Mouse (Mus musculus) spleen, adult 2 months (tissue): ENCODE data around the gene Nfu1.

Experiments used
- CTCF ChIP-seq: fragments of 200-500 bp; IDR thresholded peaks from 2 replicates; pipeline ENCODE4 v1.5.1; 2011; ENCODE audit warnings: mild to moderate bottlenecking, inconsistent platforms; ENCODE audit not compliant: insufficient read depth, insufficient read length, insufficient replicate concordance; ENCODE audit errors: extremely low read depth
- POLR2A ChIP-seq: fragments of 200-500 bp; IDR thresholded peaks from 2 replicates; pipeline ENCODE4 v1.6.1; 2011; ENCODE audit warnings: low read depth, low read length, inconsistent platforms

GRCm38 (mm10) chr6:87039161-87039560 lies 30.1 kb downstream of the Nfu1 start:
- TF ChIP-seq CTCF (no peak), POLR2A (no peak)
